Mouse (Mus musculus): ENCODE measurements around the gene Pnliprp2. TPM values are rescaled to one million over a fixed set of nuclear protein-coding genes. Genes with fewer than 3 reads are reported as not detected.

Gene Pnliprp2
- 0.22 and 0.63 TPM in 2 replicates for polyA plus RNA-seq (2014; fragmentation: Nextera tagmentation; extraction: Ambion mirVana)

- Histone ChIP-seq H3K36me3 (ENCODE audit: control insufficient read depth, insufficient read depth, low read length) (no peaks in the 10 kb centered on the region), H3K9ac (ENCODE audit: low read length) (no peak within 1 kb of the TSS), H3K4me2 (ENCODE audit: low read length) (no peak within 1 kb of the TSS), H3K27me3 (replicated peaks; ENCODE audit: control insufficient read depth, insufficient read depth, low read length) (no peaks in the 10 kb centered on the region), H3K4me3 (ENCODE audit: low read depth, low read length) (no peak within 1 kb of the TSS), H3K9me3 (replicated peaks; ENCODE audit: control insufficient read depth, low read length) (no peaks in the 10 kb centered on the region), H3K27ac (ENCODE audit: low read depth, low read length) (no peak within 1 kb of the TSS), H3K4me1 (ENCODE audit: control insufficient read depth, insufficient read depth, low read length) (peaks cover 4% of the 10 kb centered on the region)
- ATAC-seq (no peak), DNase-seq (ENCODE audit: low spot score) (no peak)
- 71% methylated on average over 9 of the region's 9 CpGs for WGBS
These were observed at the start of gene Pnliprp2 for GRCm38 (mm10) chr19:58759423-58759822. Gene Pnliprp2, plus strand, starts transcription at chr19:58759719.

GRCm38 (mm10) chr19:58717925-58718324 lies 41.6 kb upstream of the Pnliprp2 start:
- Histone ChIP-seq H3K4me1 (ENCODE audit: control insufficient read depth, insufficient read depth, low read length) (no peaks in the 10 kb centered on the region), H3K27ac (ENCODE audit: low read depth, low read length) (no peak overlapping the region), H3K4me2 (ENCODE audit: low read length) (no peak overlapping the region), H3K27me3 (replicated peaks; ENCODE audit: control insufficient read depth, insufficient read depth, low read length) (no peaks in the 10 kb centered on the region), H3K4me3 (ENCODE audit: low read depth, low read length) (no peak overlapping the region), H3K9me3 (replicated peaks; ENCODE audit: control insufficient read depth, low read length) (no peaks in the 10 kb centered on the region), H3K36me3 (ENCODE audit: control insufficient read depth, insufficient read depth, low read length) (no peaks in the 10 kb centered on the region), H3K9ac (ENCODE audit: low read length) (no peak overlapping the region)
- ATAC-seq (no peak), DNase-seq (ENCODE audit: low spot score) (no peak)
- WGBS, result 86% methylated on average over 4 of the region's 4 CpGs

- Histone ChIP-seq H3K4me3 (ENCODE audit: low read depth, low read length) (no peak overlapping the region), H3K27ac (ENCODE audit: low read depth, low read length) (no peak overlapping the region), H3K4me2 (ENCODE audit: low read length) (no peak overlapping the region), H3K4me1 (ENCODE audit: control insufficient read depth, insufficient read depth, low read length) (no peaks in the 10 kb centered on the region), H3K9me3 (replicated peaks; ENCODE audit: control insufficient read depth, low read length) (no peaks in the 10 kb centered on the region), H3K9ac (ENCODE audit: low read length) (no peak overlapping the region), H3K36me3 (ENCODE audit: control insufficient read depth, insufficient read depth, low read length) (no peaks in the 10 kb centered on the region), H3K27me3 (replicated peaks; ENCODE audit: control insufficient read depth, insufficient read depth, low read length) (no peaks in the 10 kb centered on the region)
- no peak for DNase-seq (ENCODE audit: low spot score)
- ATAC-seq, result no peak
These were observed 39.1 kb upstream of the Pnliprp2 start for GRCm38 (mm10) chr19:58720439-58720838.

GRCm38 (mm10) chr19:58726551-58726950 lies 33.0 kb upstream of the Pnliprp2 start:
- DNase-seq (ENCODE audit: low spot score), result no peak
- Histone ChIP-seq H3K4me1 (ENCODE audit: control insufficient read depth, insufficient read depth, low read length) (no peaks in the 10 kb centered on the region), H3K27ac (ENCODE audit: low read depth, low read length) (no peak overlapping the region), H3K4me3 (ENCODE audit: low read depth, low read length) (no peak overlapping the region), H3K27me3 (replicated peaks; ENCODE audit: control insufficient read depth, insufficient read depth, low read length) (no peaks in the 10 kb centered on the region), H3K4me2 (ENCODE audit: low read length) (no peak overlapping the region), H3K9me3 (replicated peaks; ENCODE audit: control insufficient read depth, low read length) (no peaks in the 10 kb centered on the region), H3K36me3 (ENCODE audit: control insufficient read depth, insufficient read depth, low read length) (no peaks in the 10 kb centered on the region), H3K9ac (ENCODE audit: low read length) (no peak overlapping the region)
- no peak for ATAC-seq
- WGBS, result 88% methylated on average over 5 of the region's 5 CpGs

GRCm38 (mm10) chr19:58727756-58728155 lies 31.8 kb upstream of the Pnliprp2 start:
- WGBS, result 84% methylated on average over 5 of the region's 5 CpGs
- Histone ChIP-seq H3K27ac (ENCODE audit: low read depth, low read length) (no peak overlapping the region), H3K9me3 (replicated peaks; ENCODE audit: control insufficient read depth, low read length) (no peaks in the 10 kb centered on the region), H3K4me2 (ENCODE audit: low read length) (no peak overlapping the region), H3K4me1 (ENCODE audit: control insufficient read depth, insufficient read depth, low read length) (no peaks in the 10 kb centered on the region), H3K9ac (ENCODE audit: low read length) (no peak overlapping the region), H3K36me3 (ENCODE audit: control insufficient read depth, insufficient read depth, low read length) (no peaks in the 10 kb centered on the region), H3K27me3 (replicated peaks; ENCODE audit: control insufficient read depth, insufficient read depth, low read length) (no peaks in the 10 kb centered on the region), H3K4me3 (ENCODE audit: low read depth, low read length) (no peak overlapping the region)
- no peak for DNase-seq (ENCODE audit: low spot score)
- no peak for ATAC-seq

GRCm38 (mm10) chr19:58728445-58729031 lies 31.0 kb upstream of the Pnliprp2 start, which contains the start of gene Pnliprp1:
Gene Pnliprp1, plus strand, starts transcription at chr19:58728887.
- 58% methylated on average over 5 of the region's 5 CpGs for WGBS
- no peak within 1 kb of the TSS for H3K9ac ChIP-seq (ENCODE audit: low read length)
- no peaks in the 10 kb centered on the region for H3K27me3 ChIP-seq (replicated peaks; ENCODE audit: control insufficient read depth, insufficient read depth, low read length)
- no peak within 1 kb of the TSS for H3K4me2 ChIP-seq (ENCODE audit: low read length)
- no peaks in the 10 kb centered on the region for H3K4me1 ChIP-seq (ENCODE audit: control insufficient read depth, insufficient read depth, low read length)
- DNase-seq (ENCODE audit: low spot score) (peak; percentile 48), ATAC-seq (no peak; the same call in 1 of the 2 replicates)
- no peaks in the 10 kb centered on the region for H3K36me3 ChIP-seq (ENCODE audit: control insufficient read depth, insufficient read depth, low read length)
- no peak within 1 kb of the TSS; the same call in 1 of the 2 replicates for H3K27ac ChIP-seq (ENCODE audit: low read depth, low read length)
- H3K9me3 ChIP-seq (replicated peaks; ENCODE audit: control insufficient read depth, low read length), result no peaks in the 10 kb centered on the region
- no peak within 1 kb of the TSS for H3K4me3 ChIP-seq (ENCODE audit: low read depth, low read length)

GRCm38 (mm10) chr19:58733216-58733615 lies 26.3 kb upstream of the Pnliprp2 start:
- Histone ChIP-seq H3K4me2 (ENCODE audit: low read length) (no peak overlapping the region), H3K36me3 (ENCODE audit: control insufficient read depth, insufficient read depth, low read length) (no peaks in the 10 kb centered on the region), H3K27ac (ENCODE audit: low read depth, low read length) (no peak overlapping the region), H3K9ac (ENCODE audit: low read length) (no peak overlapping the region), H3K9me3 (replicated peaks; ENCODE audit: control insufficient read depth, low read length) (no peaks in the 10 kb centered on the region), H3K4me1 (ENCODE audit: control insufficient read depth, insufficient read depth, low read length) (no peaks in the 10 kb centered on the region), H3K4me3 (ENCODE audit: low read depth, low read length) (no peak overlapping the region), H3K27me3 (replicated peaks; ENCODE audit: control insufficient read depth, insufficient read depth, low read length) (no peaks in the 10 kb centered on the region)
- no peak for DNase-seq (ENCODE audit: low spot score)
- ATAC-seq, result no peak
- WGBS, result 83% methylated on average over 6 of the region's 6 CpGs

- DNase-seq (ENCODE audit: low spot score) (no peak), ATAC-seq (no peak)
- Histone ChIP-seq H3K27me3 (replicated peaks; ENCODE audit: control insufficient read depth, insufficient read depth, low read length) (no peaks in the 10 kb centered on the region), H3K36me3 (ENCODE audit: control insufficient read depth, insufficient read depth, low read length) (no peaks in the 10 kb centered on the region), H3K4me2 (ENCODE audit: low read length) (no peak overlapping the region), H3K9ac (ENCODE audit: low read length) (no peak overlapping the region), H3K9me3 (replicated peaks; ENCODE audit: control insufficient read depth, low read length) (no peaks in the 10 kb centered on the region), H3K4me1 (ENCODE audit: control insufficient read depth, insufficient read depth, low read length) (peaks cover 3% of the 10 kb centered on the region), H3K4me3 (ENCODE audit: low read depth, low read length) (no peak overlapping the region), H3K27ac (ENCODE audit: low read depth, low read length) (no peak overlapping the region)
- 86% methylated on average over 4 of the region's 4 CpGs for WGBS
These were observed 21.4 kb upstream of the Pnliprp2 start for GRCm38 (mm10) chr19:58738111-58738510.

GRCm38 (mm10) chr19:58741036-58741435 lies 18.5 kb upstream of the Pnliprp2 start:
- no peak for DNase-seq (ENCODE audit: low spot score)
- no peaks in the 10 kb centered on the region for H3K9me3 ChIP-seq (replicated peaks; ENCODE audit: control insufficient read depth, low read length)
- no peaks in the 10 kb centered on the region for H3K36me3 ChIP-seq (ENCODE audit: control insufficient read depth, insufficient read depth, low read length)
- H3K9ac ChIP-seq (ENCODE audit: low read length), result no peak overlapping the region
- no peak overlapping the region for H3K4me2 ChIP-seq (ENCODE audit: low read length)
- WGBS, result 51% methylated on average over 6 of the region's 6 CpGs
- H3K27me3 ChIP-seq (replicated peaks; ENCODE audit: control insufficient read depth, insufficient read depth, low read length), result no peaks in the 10 kb centered on the region
- H3K4me3 ChIP-seq (ENCODE audit: low read depth, low read length), result no peak overlapping the region
- H3K4me1 ChIP-seq (ENCODE audit: control insufficient read depth, insufficient read depth, low read length), result peaks cover 3% of the 10 kb centered on the region
- ATAC-seq, result no peak
- no peak overlapping the region for H3K27ac ChIP-seq (ENCODE audit: low read depth, low read length)
